Mouse (Mus musculus) adrenal gland, adult 8-10 months (tissue): ENCODE results near the gene Tprn. TPM values are rescaled to one million over a fixed set of nuclear protein-coding genes. Genes with fewer than 3 reads are reported as not detected.
A peak's percentile ranks its signal among the peaks of the same experiment; 100 is the strongest.

Source experiments
- DNase-seq: peaks from one replicate; pipeline ENCODE4 v3.0.0; 2022
- total RNA-seq, 4 experiments: library from RNA; stranded (reverse); gene quantifications; 2 replicates each; pipeline ENCODE4 v1.2.4; 2022

Tprn gene
- 10 to 100 TPM; 10.3 to 14.5 (median 11.1) TPM for total RNA-seq

GRCm38 (mm10) chr2:25262291-25262767, at the start of gene Tprn:
Gene Tprn (plus strand): TSS chr2:25262618.
- DNase-seq, result peak; percentile 95

GRCm38 (mm10) chr2:25213266-25213865, 49.1 kb upstream of the Tprn start:
- no peak for DNase-seq

- DNase-seq, result no peak
Observed at GRCm38 (mm10) chr2:25214444-25214843, 48.0 kb upstream of the Tprn start, which contains the start of gene Stpg3. Gene Stpg3 (minus strand): TSS chr2:25214637.

GRCm38 (mm10) chr2:25217666-25218065, 44.8 kb upstream of the Tprn start:
- no peak for DNase-seq

GRCm38 (mm10) chr2:25218445-25218844, 44.0 kb upstream of the Tprn start, which contains the start of gene Fam166a:
Gene Fam166a (plus strand): TSS chr2:25218745.
- DNase-seq, result no peak

- DNase-seq, result no peak
Observed at GRCm38 (mm10) chr2:25221331-25221772, 41.1 kb upstream of the Tprn start.

- DNase-seq, result peak; percentile 86
Observed at GRCm38 (mm10) chr2:25223681-25224491, 38.5 kb upstream of the Tprn start.

GRCm38 (mm10) chr2:25224492-25224765, 38.0 kb upstream of the Tprn start, which contains the start of gene Tubb4b:
Gene Tubb4b (minus strand): TSS chr2:25224702.
- no peak for DNase-seq

GRCm38 (mm10) chr2:25224766-25225752, 37.4 kb upstream of the Tprn start:
- DNase-seq, result peak; percentile 100

- no peak for DNase-seq
Observed at GRCm38 (mm10) chr2:25225811-25226379, 36.5 kb upstream of the Tprn start.

GRCm38 (mm10) chr2:25226864-25227263, 35.6 kb upstream of the Tprn start:
- DNase-seq, result no peak

- no peak for DNase-seq
Observed at GRCm38 (mm10) chr2:25227406-25227805, 35.0 kb upstream of the Tprn start.

GRCm38 (mm10) chr2:25228431-25228889, 34.0 kb upstream of the Tprn start:
- DNase-seq, result peak; percentile 82

- no peak for DNase-seq
Observed at GRCm38 (mm10) chr2:25228995-25229530, 33.4 kb upstream of the Tprn start.

GRCm38 (mm10) chr2:25229582-25229981, 32.8 kb upstream of the Tprn start:
- DNase-seq, result no peak

- no peak for DNase-seq
Observed at GRCm38 (mm10) chr2:25230581-25230980, 31.8 kb upstream of the Tprn start.

GRCm38 (mm10) chr2:25231038-25231437, 31.4 kb upstream of the Tprn start:
- no peak for DNase-seq

GRCm38 (mm10) chr2:25233421-25233820, 29.0 kb upstream of the Tprn start:
- DNase-seq, result no peak

GRCm38 (mm10) chr2:25234050-25234449, 28.4 kb upstream of the Tprn start, which contains the start of gene Slc34a3:
Gene Slc34a3 (minus strand): TSS chr2:25234364.
- DNase-seq, result no peak

- DNase-seq, result no peak
Observed at GRCm38 (mm10) chr2:25234551-25235220, 27.7 kb upstream of the Tprn start.

GRCm38 (mm10) chr2:25236614-25237013, 25.8 kb upstream of the Tprn start, which contains the start of gene Rnf224:
Gene Rnf224 (minus strand): TSS chr2:25236787.
- no peak for DNase-seq
